Mouse (Mus musculus) megakaryocyte, embryonic 14.5 days (primary cell): Measurements from ENCODE around the gene Slc25a5. TPM values are rescaled to one million over a fixed set of nuclear protein-coding genes. Genes with fewer than 3 reads are reported as not detected.

ENCODE experiments used
- H3K27me3 ChIP-seq: replicated peaks from 2 replicates; pipeline ENCODE3; 2012; ENCODE audit warnings: inconsistent platforms
- H3K36me3 ChIP-seq: replicated peaks from 2 replicates; pipeline ENCODE3; 2012; ENCODE audit warnings: low read length, inconsistent platforms, mixed read lengths
- H3K4me1 ChIP-seq: 2 replicates; pipeline ENCODE4 v1.6.1; 2012; ENCODE audit warnings: inconsistent platforms
- H3K4me3 ChIP-seq: replicated peaks from 2 replicates; pipeline ENCODE3; 2012; ENCODE audit warnings: moderate library complexity, mild to moderate bottlenecking, inconsistent platforms
- H3K9me3 ChIP-seq: 2 replicates; pipeline ENCODE4 v1.6.1; 2012; ENCODE audit warnings: inconsistent platforms
- FLI1 ChIP-seq: IDR thresholded peaks from 2 replicates; pipeline ENCODE4 v1.6.1; 2012; ENCODE audit warnings: low read length, inconsistent platforms, mixed read lengths
- GATA1 ChIP-seq: IDR thresholded peaks from 3 replicates; pipeline ENCODE4 v1.6.1; 2012; ENCODE audit warnings: mixed read lengths, low read length, inconsistent platforms, borderline replicate concordance
- polyA plus RNA-seq: library from polyadenylated mRNA; stranded (reverse); fragments of >175 nt; gene quantifications from 2 replicates; pipeline ENCODE4 v1.2.3, GENCODE M21; 2012; ENCODE audit warnings: low replicate concordance; ENCODE audit not compliant: insufficient read depth

Slc25a5 gene
- polyA plus RNA-seq, 1 experiment = 23.0 TPM

GRCm38 (mm10) chrX:36815439-36815838 is 20.0 kb downstream of the Slc25a5 start:
- peaks cover 4% of the 10 kb centered on the region; the same call in 1 of the 2 replicates for H3K4me1 ChIP-seq
- no peaks in the 10 kb centered on the region for H3K36me3 ChIP-seq
- H3K9me3 ChIP-seq = no peaks in the 10 kb centered on the region
- no peak overlapping the region for H3K4me3 ChIP-seq
- no peak for TF ChIP-seq FLI1
- H3K27me3 ChIP-seq = peaks cover 4% of the 10 kb centered on the region

- Histone ChIP-seq H3K36me3 (no peaks in the 10 kb centered on the region), H3K9me3 (no peaks in the 10 kb centered on the region), H3K4me1 (no peaks in the 10 kb centered on the region; the same call in 1 of the 2 replicates), H3K27me3 (peaks cover 4% of the 10 kb centered on the region), H3K4me3 (no peak overlapping the region)
- no peak for TF ChIP-seq FLI1
Observed at GRCm38 (mm10) chrX:36816368-36816899, 21.0 kb downstream of the Slc25a5 start.

GRCm38 (mm10) chrX:36816953-36817441 is 21.5 kb downstream of the Slc25a5 start:
- Histone ChIP-seq H3K4me1 (no peaks in the 10 kb centered on the region), H3K27me3 (peaks cover 4% of the 10 kb centered on the region), H3K36me3 (no peaks in the 10 kb centered on the region), H3K4me3 (no peak overlapping the region), H3K9me3 (no peaks in the 10 kb centered on the region)
- no peak for TF ChIP-seq FLI1
- TF ChIP-seq GATA1 = no peak

GRCm38 (mm10) chrX:36819575-36819974 is 24.1 kb downstream of the Slc25a5 start:
- Histone ChIP-seq H3K4me1 (no peaks in the 10 kb centered on the region), H3K36me3 (no peaks in the 10 kb centered on the region), H3K9me3 (no peaks in the 10 kb centered on the region), H3K4me3 (no peak overlapping the region), H3K27me3 (peaks cover 2% of the 10 kb centered on the region)
- no peak for TF ChIP-seq FLI1
- TF ChIP-seq GATA1 = no peak

- peaks cover 4% of the 10 kb centered on the region for H3K27me3 ChIP-seq
- H3K4me1 ChIP-seq = no peaks in the 10 kb centered on the region
- H3K9me3 ChIP-seq = no peaks in the 10 kb centered on the region
- H3K4me3 ChIP-seq = no peak overlapping the region
- no peaks in the 10 kb centered on the region for H3K36me3 ChIP-seq
- TF ChIP-seq GATA1 (no peak), FLI1 (no peak)
Observed at GRCm38 (mm10) chrX:36820201-36820600, 24.8 kb downstream of the Slc25a5 start.

GRCm38 (mm10) chrX:36823932-36824711 is 28.7 kb downstream of the Slc25a5 start:
- Histone ChIP-seq H3K4me1 (no peaks in the 10 kb centered on the region), H3K27me3 (peaks cover 4% of the 10 kb centered on the region), H3K36me3 (no peaks in the 10 kb centered on the region), H3K4me3 (no peak overlapping the region), H3K9me3 (no peaks in the 10 kb centered on the region)
- TF ChIP-seq FLI1 = no peak
- TF ChIP-seq GATA1 = no peak

GRCm38 (mm10) chrX:36825032-36825431 is 29.6 kb downstream of the Slc25a5 start:
- Histone ChIP-seq H3K4me3 (no peak overlapping the region), H3K27me3 (peaks cover 4% of the 10 kb centered on the region), H3K36me3 (no peaks in the 10 kb centered on the region), H3K9me3 (no peaks in the 10 kb centered on the region), H3K4me1 (peaks cover 4% of the 10 kb centered on the region; the same call in 1 of the 2 replicates)
- TF ChIP-seq GATA1 (no peak), FLI1 (no peak)

GRCm38 (mm10) chrX:36826873-36827272 is 31.4 kb downstream of the Slc25a5 start:
- Histone ChIP-seq H3K27me3 (peaks cover 4% of the 10 kb centered on the region), H3K9me3 (no peaks in the 10 kb centered on the region), H3K4me3 (no peak overlapping the region), H3K4me1 (peaks cover 18% of the 10 kb centered on the region), H3K36me3 (no peaks in the 10 kb centered on the region)
- TF ChIP-seq FLI1 (no peak), GATA1 (no peak)

GRCm38 (mm10) chrX:36830271-36830670 is 34.8 kb downstream of the Slc25a5 start:
- peaks cover 8% of the 10 kb centered on the region for H3K27me3 ChIP-seq
- peaks cover 19% of the 10 kb centered on the region for H3K4me1 ChIP-seq
- no peaks in the 10 kb centered on the region for H3K36me3 ChIP-seq
- no peak overlapping the region for H3K4me3 ChIP-seq
- TF ChIP-seq GATA1 (no peak), FLI1 (no peak)
- H3K9me3 ChIP-seq = no peaks in the 10 kb centered on the region

- no peak overlapping the region for H3K4me3 ChIP-seq
- peaks cover 7% of the 10 kb centered on the region for H3K27me3 ChIP-seq
- H3K36me3 ChIP-seq = no peaks in the 10 kb centered on the region
- peaks cover 19% of the 10 kb centered on the region for H3K4me1 ChIP-seq
- TF ChIP-seq FLI1 (no peak), GATA1 (no peak)
- no peaks in the 10 kb centered on the region for H3K9me3 ChIP-seq
Observed at GRCm38 (mm10) chrX:36831632-36832031, 36.2 kb downstream of the Slc25a5 start.
